Mouse (Mus musculus) heart, embryonic 10.5 days (tissue): ENCODE data around the gene Arpp21. TPM values are rescaled to one million over a fixed set of nuclear protein-coding genes. Genes with fewer than 3 reads are reported as not detected.
"Not testable (repeated sequence)": the region's sequence is repeated elsewhere in the genome, so short reads cannot be mapped to it uniquely, and the experiment has no call there.

ENCODE experiments used
- DNase-seq: peaks from one replicate; pipeline ENCODE4 v3.0.0-alpha.2; 2017; ENCODE audit warnings: low spot score
- H3K27ac ChIP-seq: fragments of 300-500 bp; sonication (generic); 2 replicates; pipeline ENCODE4 v1.5.1; 2016; ENCODE audit warnings: mild to moderate bottlenecking
- H3K27me3 ChIP-seq: fragments of 300-500 bp; sonication (generic); 2 replicates; pipeline ENCODE4 v1.6.1; 2016; ENCODE audit warnings: mild to moderate bottlenecking; ENCODE audit not compliant: poor library complexity, insufficient read depth, severe bottlenecking
- H3K36me3 ChIP-seq: fragments of 300-500 bp; sonication (generic); 2 replicates; pipeline ENCODE4 v1.6.1; 2016; ENCODE audit warnings: mild to moderate bottlenecking, moderate library complexity
- H3K4me1 ChIP-seq: fragments of 300-500 bp; sonication (generic); 2 replicates; pipeline ENCODE4 v1.6.1; 2016; ENCODE audit warnings: mild to moderate bottlenecking
- H3K4me3 ChIP-seq: fragments of 300-500 bp; sonication (generic); 2 replicates; pipeline ENCODE4 v1.5.1; 2016; ENCODE audit warnings: mild to moderate bottlenecking, moderate library complexity
- H3K9me3 ChIP-seq: fragments of 300-500 bp; sonication (generic); 2 replicates; pipeline ENCODE4 v1.6.1; 2016; ENCODE audit warnings: mild to moderate bottlenecking, moderate library complexity
- WGBS: fragments of 180-500 bp; shearing (Covaris S2); methylation state at CpG from one replicate; pipeline ENCODE4 v1.1.7; 2016; 5-methylcytosine and 5-hydroxymethylcytosine counted together
- microRNA-seq: library from miRNA; unstranded; fragments of <30 nt; microRNA quantifications from one replicate; pipeline ENCODE4, GENCODE M21; 2017
- polyA plus RNA-seq: library from polyadenylated mRNA; unstranded; fragments of >200 nt; fragmentation: Nextera tagmentation; extraction: Ambion mirVana; gene quantifications from 2 replicates; pipeline ENCODE4 v1.2.1, GENCODE M21; 2016

Arpp21 gene
- polyA plus RNA-seq, 1 experiment from 2014 or later = 1.8 TPM

DNA sequence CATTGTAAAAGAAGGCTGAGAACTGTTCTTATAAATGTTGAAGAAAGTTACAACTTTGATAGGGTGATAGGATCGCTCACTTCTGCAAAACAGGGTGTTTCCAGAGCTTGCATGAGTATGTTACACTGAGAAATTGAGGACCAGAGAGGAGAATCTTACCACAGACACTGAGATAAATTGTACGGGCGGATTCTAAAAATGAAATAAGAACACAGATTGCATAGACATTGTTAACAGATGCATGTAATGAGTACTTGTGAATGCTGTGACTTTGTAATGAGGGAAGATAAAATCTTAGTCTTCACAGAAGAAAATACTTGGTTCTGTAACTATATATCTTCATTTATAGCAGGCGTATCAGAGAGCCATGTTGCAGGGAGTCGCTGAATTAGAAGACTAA is 167.5 kb downstream of the Arpp21 start:
- H3K27me3 ChIP-seq = no peaks in the 10 kb centered on the region
- H3K4me1 ChIP-seq = peaks cover 22% of the 10 kb centered on the region
- no peaks in the 10 kb centered on the region for H3K36me3 ChIP-seq
- DNase-seq = no peak
- 82% methylated on average over 5 of the region's 5 CpGs for WGBS
- H3K4me3 ChIP-seq = no peak overlapping the region
- no peaks in the 10 kb centered on the region for H3K9me3 ChIP-seq
- no peak overlapping the region for H3K27ac ChIP-seq

DNA sequence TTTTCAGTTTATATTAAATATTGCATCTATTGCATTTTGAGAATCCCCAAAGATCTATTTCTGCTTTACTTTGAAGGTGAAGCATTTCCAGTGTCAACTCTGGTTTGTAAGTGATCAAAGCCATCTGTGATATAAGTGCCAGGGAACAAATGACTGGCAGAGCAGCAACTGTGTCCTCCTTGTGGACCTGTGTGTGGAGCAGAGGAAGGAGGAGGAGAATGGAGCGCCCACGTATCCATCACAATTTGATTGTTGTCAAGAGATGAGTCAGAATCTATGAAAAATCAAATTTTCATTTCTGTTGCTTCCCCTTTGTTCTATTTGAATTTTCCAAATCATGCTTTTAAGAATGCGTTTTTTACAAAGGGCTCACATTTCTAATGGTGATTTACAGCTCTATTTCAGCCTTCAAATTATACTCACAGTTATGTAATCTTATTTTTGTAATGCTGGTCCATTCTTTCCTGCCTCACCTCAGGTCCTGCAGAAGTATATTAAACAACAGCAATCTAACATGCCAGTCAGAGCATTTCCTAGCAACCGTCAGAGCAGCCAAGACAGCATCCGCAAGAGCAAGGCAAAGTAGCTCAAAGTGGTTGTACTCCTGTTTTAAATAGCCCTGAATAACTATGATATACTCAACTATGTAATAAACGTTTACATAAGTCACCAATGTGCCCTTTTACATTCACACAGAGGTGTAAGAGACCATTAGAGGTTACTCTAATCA is 174.9 kb downstream of the Arpp21 start:
- H3K4me3 ChIP-seq = no peak overlapping the region
- DNase-seq = no peak
- H3K9me3 ChIP-seq = no peaks in the 10 kb centered on the region
- 0 out of 2 replicates have a peak, but pooled peaks cover 5% of the 10 kb centered on the region for H3K27me3 ChIP-seq
- WGBS = 69% methylated on average over 6 of the region's 6 CpGs
- H3K36me3 ChIP-seq = no peaks in the 10 kb centered on the region
- no peak overlapping the region for H3K27ac ChIP-seq
- no peaks in the 10 kb centered on the region for H3K4me1 ChIP-seq

DNA sequence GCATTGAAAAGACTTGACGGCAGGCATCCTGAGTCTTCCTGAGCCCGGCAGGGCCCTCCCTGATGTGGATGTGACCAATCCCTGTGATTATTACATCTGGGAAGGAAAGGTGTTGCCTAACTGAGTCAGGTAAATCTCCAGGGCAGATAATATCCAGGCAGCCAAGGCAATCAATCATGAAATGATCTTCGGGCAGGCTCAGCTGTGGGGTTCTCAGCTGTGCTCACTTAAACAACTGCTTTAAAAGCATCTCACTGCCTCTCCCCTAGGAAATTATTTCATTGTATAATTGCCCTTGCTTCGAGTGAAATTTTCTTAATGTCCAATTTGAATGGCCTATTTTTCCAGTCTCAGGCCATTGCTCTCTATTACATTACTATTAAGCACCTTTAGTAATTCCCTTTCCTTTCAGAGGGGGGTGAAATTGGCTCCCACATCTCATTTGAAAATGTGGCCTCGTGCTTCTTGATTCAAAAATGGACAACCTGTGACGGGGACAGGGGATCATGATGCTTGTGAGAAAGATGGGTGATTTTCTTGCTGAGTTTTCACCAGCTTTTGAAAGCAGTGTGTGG is 180.8 kb downstream of the Arpp21 start:
- no peaks in the 10 kb centered on the region for H3K36me3 ChIP-seq
- WGBS = 79% methylated on average over 6 of the region's 6 CpGs
- H3K4me1 ChIP-seq = no peaks in the 10 kb centered on the region
- H3K27me3 ChIP-seq = no peaks in the 10 kb centered on the region
- no peaks in the 10 kb centered on the region for H3K9me3 ChIP-seq
- no peak for DNase-seq
- no peak overlapping the region for H3K27ac ChIP-seq
- no peak overlapping the region for H3K4me3 ChIP-seq

DNA sequence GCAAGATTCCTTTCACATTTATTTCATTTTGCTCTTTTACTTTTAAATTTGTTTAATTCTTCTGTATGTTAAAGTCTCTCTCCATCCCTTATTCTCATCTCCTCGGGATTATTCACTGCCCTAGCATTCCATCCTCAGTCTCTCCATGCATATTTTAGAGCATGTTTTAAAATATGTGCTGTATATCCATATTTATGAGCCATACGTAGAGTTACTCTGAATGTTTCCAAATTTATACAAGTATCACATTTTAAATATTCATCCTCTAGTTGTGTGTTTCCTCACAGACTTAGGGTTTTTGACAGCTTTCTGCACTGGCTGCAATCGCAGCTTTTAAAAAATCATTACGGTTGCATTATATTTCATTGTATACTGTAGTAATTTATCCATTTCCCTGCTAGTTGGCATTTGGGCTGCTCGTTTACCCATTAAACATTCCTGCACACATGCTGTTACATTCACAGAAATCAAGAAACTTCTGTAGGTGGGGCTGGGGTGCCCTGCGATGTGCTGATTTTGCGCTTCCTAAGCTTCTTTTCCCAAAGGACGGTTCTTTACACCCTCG is 187.8 kb downstream of the Arpp21 start:
- no peak for DNase-seq
- WGBS = 77% methylated on average over 9 of the region's 9 CpGs
- H3K4me1 ChIP-seq = no peaks in the 10 kb centered on the region
- H3K27me3 ChIP-seq = no peaks in the 10 kb centered on the region
- no peak overlapping the region for H3K4me3 ChIP-seq
- no peaks in the 10 kb centered on the region for H3K9me3 ChIP-seq
- H3K36me3 ChIP-seq = no peaks in the 10 kb centered on the region
- no peak overlapping the region for H3K27ac ChIP-seq

DNA sequence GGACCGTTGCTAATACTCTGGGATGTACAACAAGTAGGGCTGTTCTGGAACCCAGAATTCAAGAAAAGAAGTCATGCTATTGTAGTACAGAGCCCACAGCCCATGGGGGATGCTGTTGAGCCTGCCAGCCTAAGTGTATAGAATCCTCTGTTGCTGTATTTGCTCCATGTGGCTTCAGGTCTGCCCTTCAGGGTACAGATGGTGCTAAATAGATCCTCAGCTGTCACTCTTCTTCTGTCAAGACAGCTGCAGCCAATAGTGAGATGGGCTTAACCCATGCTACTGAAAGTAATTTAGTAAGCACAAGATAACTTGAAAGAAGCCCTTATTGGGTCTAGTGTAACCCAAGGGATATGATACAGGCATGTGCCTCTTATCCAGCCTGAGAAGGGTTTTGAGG is 195.2 kb downstream of the Arpp21 start:
- H3K27ac ChIP-seq = no peak overlapping the region
- DNase-seq = no peak
- 87% methylated on average over 1 of the region's 1 CpGs for WGBS
- no peaks in the 10 kb centered on the region for H3K9me3 ChIP-seq
- H3K27me3 ChIP-seq = no peaks in the 10 kb centered on the region
- no peak overlapping the region for H3K4me3 ChIP-seq
- H3K4me1 ChIP-seq = no peaks in the 10 kb centered on the region
- H3K36me3 ChIP-seq = no peaks in the 10 kb centered on the region

DNA sequence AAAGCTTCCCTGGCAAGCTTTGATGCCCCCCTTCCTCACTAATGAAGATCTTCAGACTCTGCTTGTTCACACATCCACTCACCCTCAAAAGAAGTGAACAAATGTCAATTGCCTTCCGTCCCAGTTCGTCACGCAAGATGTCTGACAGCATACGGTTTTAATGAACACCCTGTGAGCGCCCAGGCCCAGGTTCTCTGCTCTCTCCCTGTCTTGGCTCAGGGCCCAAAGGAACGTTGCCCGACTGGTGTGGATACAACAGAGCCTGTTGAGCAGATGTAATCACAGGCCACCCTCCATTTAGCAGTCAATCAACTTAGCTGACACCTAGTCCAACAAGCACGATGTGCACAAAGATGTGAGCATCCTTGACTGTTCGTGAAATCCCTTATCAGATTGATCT is 198.0 kb downstream of the Arpp21 start:
- no peaks in the 10 kb centered on the region for H3K4me1 ChIP-seq
- peaks cover 3% of the 10 kb centered on the region; the same call in 1 of the 2 replicates for H3K27me3 ChIP-seq
- no peaks in the 10 kb centered on the region for H3K36me3 ChIP-seq
- no peak overlapping the region for H3K4me3 ChIP-seq
- no peaks in the 10 kb centered on the region for H3K9me3 ChIP-seq
- no peak overlapping the region for H3K27ac ChIP-seq
- whole genome bisulfite sequencing = 68% methylated on average over 9 of the region's 9 CpGs
- no peak for DNase-seq

DNA sequence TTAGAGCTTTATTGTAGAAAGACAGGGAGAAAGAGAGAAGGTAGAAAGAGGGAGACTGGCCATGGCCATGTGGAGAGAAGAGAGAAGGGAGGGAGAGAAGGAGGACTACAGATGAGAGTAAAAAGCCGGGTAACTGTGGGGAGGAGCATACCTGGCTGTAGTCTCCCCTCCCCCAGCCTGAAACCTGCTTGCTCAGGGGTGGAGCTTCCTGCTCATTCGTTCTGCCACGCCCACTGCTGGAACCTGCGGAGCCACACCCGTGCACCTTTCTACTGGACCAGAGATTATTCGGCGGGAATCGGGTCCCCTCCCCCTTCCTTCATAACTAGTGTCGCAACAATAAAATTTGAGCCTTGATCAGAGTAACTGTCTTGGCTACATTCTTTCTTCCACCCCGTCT is 201.9 kb downstream of the Arpp21 start:
- not testable (repeated sequence) for H3K4me1 ChIP-seq, H3K4me3 ChIP-seq, DNase-seq, H3K27ac ChIP-seq, H3K9me3 ChIP-seq, H3K36me3 ChIP-seq, H3K27me3 ChIP-seq
- WGBS = 30% methylated on average over 4 of the region's 10 CpGs

DNA sequence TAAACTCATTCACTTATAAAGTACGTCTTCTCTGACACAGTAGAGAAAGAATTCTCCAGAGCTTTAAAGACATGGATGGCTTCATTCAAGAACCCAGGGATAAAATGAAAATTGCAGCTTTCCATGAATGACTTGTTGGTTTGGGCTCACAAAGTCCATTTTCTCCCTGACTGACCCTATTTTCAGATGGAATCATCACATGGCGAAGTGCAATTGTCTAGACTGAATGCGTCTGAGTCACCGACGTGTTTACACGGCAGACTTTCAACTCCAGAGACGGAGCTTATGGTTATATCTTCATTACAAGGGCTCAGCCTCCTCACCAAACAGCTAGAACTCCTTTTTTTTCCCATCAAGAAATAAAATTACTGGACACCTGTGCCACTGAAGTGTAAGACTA is 203.6 kb downstream of the Arpp21 start:
- no peak for DNase-seq
- peaks cover 3% of the 10 kb centered on the region; the same call in 1 of the 2 replicates for H3K27me3 ChIP-seq
- H3K27ac ChIP-seq = no peak overlapping the region
- H3K36me3 ChIP-seq = no peaks in the 10 kb centered on the region
- H3K4me1 ChIP-seq = no peaks in the 10 kb centered on the region
- no peaks in the 10 kb centered on the region for H3K9me3 ChIP-seq
- WGBS = 86% methylated on average over 7 of the region's 7 CpGs
- H3K4me3 ChIP-seq = no peak overlapping the region

DNA sequence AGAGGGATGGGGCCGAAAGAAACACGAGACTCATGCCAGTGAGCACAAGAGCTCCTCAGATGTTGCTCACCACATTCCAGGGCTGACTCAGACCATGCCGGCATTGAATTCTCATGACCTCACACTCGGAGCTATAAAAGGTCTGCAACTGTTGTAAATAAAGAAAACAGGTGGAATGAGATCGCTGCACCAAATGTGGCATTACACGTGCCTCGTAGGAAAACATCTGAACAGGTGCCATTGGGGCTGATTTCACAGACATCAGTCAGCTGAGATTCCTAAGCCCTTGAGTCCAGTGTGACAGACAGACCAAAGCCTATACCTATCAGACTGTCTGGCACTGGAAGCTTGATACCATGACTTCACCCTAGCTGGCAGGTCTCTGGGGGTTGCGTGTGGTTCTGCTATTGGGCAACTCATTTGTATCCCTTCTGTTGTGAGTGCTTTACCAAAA is 212.1 kb downstream of the Arpp21 start:
- Histone ChIP-seq H3K27me3 (no peaks in the 10 kb centered on the region), H3K27ac (no peak overlapping the region), H3K36me3 (no peaks in the 10 kb centered on the region), H3K4me3 (no peak overlapping the region), H3K4me1 (no peaks in the 10 kb centered on the region), H3K9me3 (no peaks in the 10 kb centered on the region)
- 70% methylated on average over 8 of the region's 8 CpGs for WGBS
- DNase-seq = no peak

DNA sequence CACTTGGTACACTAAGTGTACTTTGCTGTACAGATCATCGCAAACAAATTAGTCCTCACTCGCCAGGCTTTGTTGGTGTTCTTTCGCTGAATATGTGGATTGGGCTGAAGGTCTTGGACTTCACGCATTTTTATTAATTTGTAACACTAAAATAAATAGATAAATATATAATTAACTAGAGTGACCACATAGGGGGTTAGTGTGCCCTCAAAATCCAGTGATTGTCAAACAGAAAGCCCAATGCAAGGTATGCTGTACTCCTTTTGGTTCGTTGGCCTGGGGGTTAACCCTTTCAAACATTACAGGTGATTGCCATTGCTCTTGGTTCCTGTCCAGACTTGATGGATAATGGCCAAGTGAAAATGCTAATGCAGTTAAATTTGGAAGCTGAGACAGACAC is 212.6 kb downstream of the Arpp21 start:
- H3K27me3 ChIP-seq = no peaks in the 10 kb centered on the region
- no peak overlapping the region for H3K27ac ChIP-seq
- H3K36me3 ChIP-seq = no peaks in the 10 kb centered on the region
- no peaks in the 10 kb centered on the region for H3K9me3 ChIP-seq
- WGBS = 90% methylated on average over 5 of the region's 5 CpGs
- H3K4me3 ChIP-seq = no peak overlapping the region
- no peak for DNase-seq
- H3K4me1 ChIP-seq = no peaks in the 10 kb centered on the region

Small RNAs within 50 kb of the gene (microRNA-seq; reads per million reads assigned to microRNA genes)
- gene Mir128-2 = 19.2 reads per million, percentile 32 among the genes with 10 or more reads in this experiment
